Mouse (Mus musculus): Measurements from ENCODE around the gene Brap.
A peak's percentile ranks its signal among the peaks of the same experiment; 100 is the strongest.
"Not testable (repeated sequence)": the region's sequence is repeated elsewhere in the genome, so short reads cannot be mapped to it uniquely, and the experiment has no call there.

Gene Brap

GRCm38 (mm10) chr5:121668411-121668810, 8.0 kb downstream of the Brap start:
- no peak for DNase-seq (ENCODE audit: low spot score in 2 of 2)

- no peak for DNase-seq (ENCODE audit: low spot score in 2 of 2)
Observed at GRCm38 (mm10) chr5:121670412-121670811, 10.0 kb downstream of the Brap start.

- DNase-seq (ENCODE audit: low spot score in 2 of 2) = no peak
Observed at GRCm38 (mm10) chr5:121682250-121682649, 21.9 kb downstream of the Brap start.

GRCm38 (mm10) chr5:121685495-121685894, 25.1 kb downstream of the Brap start:
- DNase-seq (ENCODE audit: low spot score in 2 of 2) = no peak

- DNase-seq (ENCODE audit: low spot score in 2 of 2) = no peak
Observed at GRCm38 (mm10) chr5:121686113-121686898, 25.9 kb downstream of the Brap start.

- DNase-seq (ENCODE audit: low spot score in 2 of 2) = peak; percentile 63 to 72
Observed at GRCm38 (mm10) chr5:121690482-121691211, 30.3 kb downstream of the Brap start.

- not testable (repeated sequence) for DNase-seq (ENCODE audit: low spot score in 2 of 2)
Observed at GRCm38 (mm10) chr5:121691436-121691835, 31.1 kb downstream of the Brap start.

GRCm38 (mm10) chr5:121692897-121693296, 32.5 kb downstream of the Brap start:
- no peak for DNase-seq (ENCODE audit: low spot score in 2 of 2)

- no peak for DNase-seq (ENCODE audit: low spot score in 2 of 2)
Observed at GRCm38 (mm10) chr5:121696761-121697160, 36.4 kb downstream of the Brap start.

- no peak for DNase-seq (ENCODE audit: low spot score in 2 of 2)
Observed at GRCm38 (mm10) chr5:121699891-121700290, 39.5 kb downstream of the Brap start.

GRCm38 (mm10) chr5:121700496-121700895, 40.1 kb downstream of the Brap start:
- DNase-seq (ENCODE audit: low spot score in 2 of 2) = no peak

GRCm38 (mm10) chr5:121701111-121701769, 40.9 kb downstream of the Brap start:
- DNase-seq (ENCODE audit: low spot score in 2 of 2) = no peak

- DNase-seq (ENCODE audit: low spot score in 2 of 2) = no peak
Observed at GRCm38 (mm10) chr5:121703341-121703740, 43.0 kb downstream of the Brap start.

GRCm38 (mm10) chr5:121704512-121705248, 44.3 kb downstream of the Brap start:
- DNase-seq (ENCODE audit: low spot score in 2 of 2) = no peak

- DNase-seq (ENCODE audit: low spot score in 2 of 2) = no peak
Observed at GRCm38 (mm10) chr5:121710402-121710801, 50.0 kb downstream of the Brap start.

GRCm38 (mm10) chr5:121710851-121711173, 50.4 kb downstream of the Brap start:
- DNase-seq (ENCODE audit: low spot score in 2 of 2) = no peak

GRCm38 (mm10) chr5:121711174-121711927, 51.0 kb downstream of the Brap start, which contains the start of gene Atxn2:
Gene Atxn2 (plus strand): TSS chr5:121711337.
- DNase-seq (ENCODE audit: low spot score in 2 of 2) = peak; percentile 88 to 95

GRCm38 (mm10) chr5:121711928-121712231, 51.5 kb downstream of the Brap start:
- DNase-seq (ENCODE audit: low spot score in 2 of 2) = no peak

- peak; percentile 17 to 41 for DNase-seq (ENCODE audit: low spot score in 2 of 2)
Observed at GRCm38 (mm10) chr5:121712232-121712933, 52.0 kb downstream of the Brap start.

GRCm38 (mm10) chr5:121712934-121713538, 52.7 kb downstream of the Brap start:
- peak; percentile 51 to 52 for DNase-seq (ENCODE audit: low spot score in 2 of 2)

All from heart, adult 9 months (tissue).